Mouse (Mus musculus): ENCODE measurements at regions not wholly inside any gene's neighbourhood (a gene's known extent, or its start where the extent isn't known, plus 50 kb on each side); places are given as distances from the start of the nearest gene placed in this dataset.

DNA sequence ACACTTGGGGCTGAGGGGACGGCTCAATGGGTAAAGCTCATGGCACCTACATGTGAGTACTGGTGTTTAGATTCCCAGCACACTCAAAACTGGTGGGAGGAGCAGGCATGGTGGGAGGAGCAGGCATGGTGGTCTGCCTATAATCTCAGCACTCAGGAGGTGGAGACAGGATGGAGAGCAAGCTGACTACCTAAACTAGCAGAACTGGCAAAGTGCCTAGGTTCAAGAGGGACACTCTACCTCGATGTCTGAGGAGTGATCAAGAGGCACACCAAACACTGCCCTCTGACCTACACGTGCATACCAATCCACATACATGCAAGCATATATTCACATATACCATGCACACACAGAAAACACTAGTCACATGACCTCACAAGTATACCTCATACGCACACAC is 150.7 kb upstream of the Klf14 start:
- DNase-seq, result no peak

DNA sequence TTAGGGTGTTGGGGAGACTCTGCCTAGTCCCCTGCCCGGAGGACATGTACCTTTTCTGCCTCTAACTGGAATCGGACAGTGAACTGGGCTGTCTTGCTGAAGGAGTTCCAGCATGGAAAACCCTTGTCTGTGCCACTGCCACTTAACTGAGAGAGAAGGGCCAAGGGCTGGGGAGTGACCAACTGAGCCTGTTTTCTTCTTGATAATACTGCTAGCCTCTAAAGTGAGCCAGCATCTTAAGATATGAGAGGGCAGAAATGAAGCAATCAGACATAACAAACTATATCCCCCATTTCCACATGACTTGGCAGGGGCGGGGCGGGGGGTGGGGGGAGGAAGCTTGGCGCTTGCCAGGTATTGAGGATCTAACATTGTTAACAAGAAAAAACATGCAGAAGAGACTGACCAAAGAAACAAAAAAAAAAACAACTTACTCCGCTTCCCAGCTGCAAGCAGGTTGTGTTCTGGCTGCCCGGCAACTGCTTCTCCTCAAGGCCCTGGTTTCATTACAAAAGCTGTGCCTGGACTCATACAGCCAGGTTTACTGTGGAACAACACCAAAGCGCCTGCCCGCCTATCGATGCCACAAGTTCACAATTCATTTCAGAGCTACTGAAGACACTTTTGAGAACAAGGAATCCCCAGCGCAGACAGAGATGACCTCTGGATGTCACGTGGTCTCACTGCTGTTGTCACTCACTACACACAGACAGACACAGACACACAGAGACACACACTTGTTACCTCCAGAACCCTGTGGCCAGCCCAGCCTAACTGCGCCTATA is 153.6 kb upstream of the Klf14 start:
- DNase-seq, result no peak

DNA sequence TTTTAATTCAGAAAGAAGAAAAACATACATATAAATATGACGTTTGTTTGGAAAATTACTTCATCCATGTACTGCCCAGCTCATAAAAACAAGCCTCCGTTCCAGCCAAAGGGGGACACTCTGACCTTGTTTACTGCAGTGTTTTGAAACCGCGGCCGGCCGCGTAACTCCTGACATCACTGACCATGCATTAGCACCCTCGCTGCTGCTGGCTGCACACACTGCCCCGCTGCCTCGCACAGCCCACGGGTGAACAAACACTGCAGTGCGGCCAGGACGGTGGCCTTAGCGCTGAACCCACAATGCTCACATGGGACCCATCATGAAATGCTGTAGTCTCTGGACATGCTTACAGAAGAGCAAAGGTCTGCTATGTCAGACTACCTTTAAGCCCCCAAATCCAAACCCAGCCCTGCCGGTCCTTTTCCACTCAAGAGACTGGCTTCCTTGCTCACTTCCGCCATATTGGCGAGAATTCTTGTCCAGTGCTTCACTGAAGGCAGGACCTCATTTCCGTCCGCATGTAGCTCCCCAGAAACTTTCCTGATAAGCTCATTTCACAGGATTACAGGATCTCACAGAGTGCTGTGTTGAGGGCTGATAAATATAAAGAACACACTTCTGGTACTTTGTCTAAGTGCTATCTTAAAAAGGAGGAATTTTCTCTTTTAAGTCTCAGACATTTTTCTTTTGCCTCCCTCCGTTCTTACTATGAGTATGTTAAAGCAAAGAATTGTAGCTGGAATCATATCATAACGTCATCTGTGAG is 154.9 kb upstream of the Klf14 start:
- no peak for DNase-seq

DNA sequence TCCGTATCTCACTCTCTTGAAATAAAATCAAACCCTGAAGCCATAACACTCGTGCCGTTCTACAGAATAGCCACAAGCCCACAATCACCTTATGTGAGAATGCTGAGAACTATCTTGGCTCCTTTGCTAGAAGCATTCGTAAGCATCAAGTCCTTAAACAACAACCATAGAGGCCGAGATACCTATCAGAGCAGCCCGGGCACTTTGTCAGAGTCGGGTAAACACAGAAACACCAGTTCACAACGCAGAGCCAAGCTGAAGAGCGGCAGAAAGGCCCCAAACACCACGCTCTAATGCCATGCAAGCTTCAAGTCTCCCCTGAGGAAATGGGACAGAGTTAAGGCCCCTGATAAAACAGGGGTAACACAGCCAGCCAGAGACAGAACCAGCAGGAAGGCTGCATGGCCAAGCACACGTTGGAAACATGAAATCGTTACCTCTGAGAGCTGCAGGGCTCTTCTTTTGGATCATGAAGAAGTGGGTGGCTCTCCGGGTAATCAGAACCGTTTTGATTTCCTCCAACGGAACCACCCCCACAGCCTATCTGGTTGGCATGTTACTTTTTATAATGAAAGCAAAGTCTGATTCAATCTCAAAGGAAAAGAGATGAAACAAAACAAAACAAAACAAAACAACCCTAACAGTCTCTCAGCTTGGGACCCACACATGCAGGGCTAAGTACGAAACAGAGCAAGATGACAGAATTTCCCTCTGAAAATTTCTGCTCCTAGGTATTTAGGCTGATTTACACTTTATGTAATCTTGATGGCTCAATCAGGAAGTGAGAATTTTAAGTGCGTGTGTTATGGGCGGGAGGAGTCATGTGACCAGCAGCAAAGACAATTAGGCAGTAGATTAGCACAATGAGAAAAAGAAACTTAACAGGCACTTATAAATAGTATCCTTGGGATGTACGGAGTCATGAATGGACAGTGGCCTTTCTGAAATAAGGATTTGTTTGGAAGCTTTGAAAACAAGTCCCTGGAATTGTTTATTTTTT is 155.8 kb upstream of the Klf14 start:
- no peak for DNase-seq

DNA sequence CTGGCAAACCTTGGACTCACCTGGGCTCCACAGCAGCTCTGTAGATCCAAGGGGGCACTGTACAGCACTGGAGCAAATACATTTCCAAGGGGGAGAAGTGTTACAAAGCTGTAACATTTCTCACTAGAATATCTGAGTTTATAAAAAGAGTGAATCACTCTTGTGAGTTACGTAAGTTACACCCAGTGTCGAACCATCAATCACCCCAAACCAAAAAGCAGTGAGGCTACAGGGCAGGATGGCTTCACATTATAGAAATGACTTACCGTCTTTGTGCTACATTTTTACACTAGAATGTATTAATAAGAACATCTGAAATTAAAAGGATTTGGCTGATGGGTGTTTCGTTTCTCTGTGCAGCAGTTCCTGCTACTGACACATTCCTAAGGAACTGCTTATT is 156.7 kb upstream of the Klf14 start:
- DNase-seq, result no peak

DNA sequence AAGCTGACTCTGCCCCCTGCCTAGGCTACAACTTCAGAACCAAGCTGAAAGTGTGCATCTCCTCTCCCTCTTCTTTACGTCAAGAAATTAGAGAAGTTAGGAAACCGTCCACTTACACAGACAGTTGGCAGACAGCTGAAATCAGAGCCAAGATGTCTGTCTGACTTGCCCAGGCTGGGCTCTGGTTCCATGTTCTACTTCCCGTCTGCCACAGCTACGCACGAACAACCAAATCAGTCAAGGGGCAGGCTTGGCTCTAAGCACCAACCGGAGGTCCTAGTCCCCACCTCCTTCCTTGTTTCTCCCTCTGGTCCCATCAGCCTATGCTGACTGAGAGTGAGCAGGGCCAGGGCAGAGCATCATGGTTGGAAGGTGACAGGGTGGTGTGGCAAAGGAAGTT is 157.5 kb upstream of the Klf14 start:
- DNase-seq, result no peak

DNA sequence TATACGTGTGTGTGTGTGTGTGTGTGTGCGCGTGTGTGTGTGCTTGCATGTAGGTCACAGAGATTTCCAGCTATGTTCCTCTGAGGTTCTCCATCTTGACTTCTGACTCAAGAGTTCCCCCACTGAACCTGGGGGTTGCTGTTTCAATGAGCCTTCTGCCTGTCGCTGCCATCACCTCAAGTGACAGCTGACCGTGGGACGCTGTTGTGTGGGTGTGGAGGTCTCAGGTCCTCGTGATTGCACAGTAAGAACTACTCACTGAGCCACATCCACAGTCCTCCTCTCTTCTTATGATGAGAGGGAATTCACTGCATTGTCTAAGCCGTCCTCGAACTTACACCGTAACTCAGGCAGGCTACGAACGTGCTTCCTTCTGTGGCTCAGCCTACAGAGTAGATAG is 158.8 kb upstream of the Klf14 start:
- DNase-seq, result no peak

DNA sequence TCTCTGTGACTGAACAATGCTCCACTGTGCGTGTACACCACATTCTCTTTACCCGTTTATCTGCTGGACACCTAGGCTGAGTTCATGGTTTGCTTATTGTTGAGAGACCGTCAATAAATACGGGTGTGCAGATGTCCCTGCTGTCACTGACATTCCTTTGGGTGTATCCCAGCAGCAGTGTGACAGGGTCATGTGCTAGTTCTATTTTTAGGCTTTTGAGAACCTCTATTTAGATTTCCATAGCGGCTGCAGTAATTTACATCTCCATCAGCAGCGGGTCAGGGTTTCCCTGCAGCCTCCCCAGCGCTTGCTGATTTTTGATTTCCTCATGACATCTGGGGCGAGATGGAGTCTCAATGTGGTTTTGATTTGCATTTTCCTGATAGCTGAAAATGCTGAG is 162.1 kb upstream of the Klf14 start:
- no peak for DNase-seq

DNA sequence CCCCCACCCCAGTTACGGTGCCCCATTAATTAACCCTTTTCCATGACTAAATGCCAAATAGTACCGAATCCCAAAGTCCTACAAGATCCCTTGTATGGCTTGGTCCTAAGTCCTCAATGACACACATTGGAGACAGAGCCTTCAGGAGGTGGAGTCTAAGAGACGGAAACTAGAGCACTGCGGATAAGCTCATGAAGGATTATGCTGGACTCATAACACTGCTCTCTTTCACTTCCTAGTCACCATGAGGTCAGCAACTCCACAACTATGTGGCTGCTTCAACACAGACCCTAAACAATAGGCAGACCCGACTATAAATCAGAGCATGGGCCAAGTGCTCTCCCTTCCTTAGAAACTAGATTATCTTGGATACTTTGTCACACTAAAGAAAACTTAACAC is 164.0 kb upstream of the Klf14 start:
- no peak for DNase-seq

DNA sequence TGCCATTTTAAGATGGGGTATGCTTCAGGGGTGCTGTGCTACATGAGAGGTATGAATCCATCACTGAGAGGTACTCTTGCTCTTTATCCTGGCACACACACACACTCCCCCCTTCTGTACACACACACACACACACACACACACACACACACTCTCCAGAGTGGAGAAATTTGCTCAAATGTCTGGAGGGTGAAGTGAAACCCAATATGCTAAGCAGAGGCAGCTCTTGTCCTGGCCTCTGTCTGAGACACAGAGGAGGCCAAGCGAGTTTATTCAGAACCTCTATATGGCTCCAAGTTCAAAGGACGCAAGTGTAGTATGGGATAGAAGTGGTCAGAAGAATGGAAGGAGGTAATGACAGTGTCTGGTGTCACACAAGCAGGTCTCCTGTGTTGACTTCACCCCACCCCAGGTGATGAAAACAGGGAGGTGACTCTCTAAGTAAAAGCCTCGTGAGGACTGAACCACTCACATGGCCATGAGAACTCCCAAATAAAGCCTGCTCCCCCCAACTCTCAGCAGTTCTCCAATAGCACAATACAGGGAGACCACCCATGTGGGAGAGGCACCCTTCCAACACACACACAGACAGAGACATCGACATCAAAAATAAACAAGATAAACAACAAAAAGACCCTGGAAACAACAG is 164.6 kb upstream of the Klf14 start:
- no peak for DNase-seq

DNA sequence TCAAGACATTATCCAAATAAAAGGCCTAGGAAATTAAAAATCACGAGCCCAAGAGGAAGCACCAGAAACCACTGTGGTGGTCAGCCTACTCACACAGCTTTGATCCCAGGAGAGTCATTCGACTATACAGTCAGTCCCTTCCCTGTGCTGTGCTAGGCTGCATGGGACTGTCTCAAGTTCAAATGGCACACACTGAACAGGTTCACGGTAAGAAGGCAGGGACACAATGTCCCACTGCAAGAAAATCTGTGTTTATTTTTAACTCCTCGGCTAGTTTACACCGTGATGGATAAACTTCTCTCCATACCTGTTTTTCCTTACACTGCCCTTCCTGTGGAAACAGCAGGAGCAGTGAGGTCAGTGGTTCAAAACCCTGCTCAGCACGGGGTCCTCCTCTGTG is 165.2 kb upstream of the Klf14 start:
- no peak for DNase-seq

DNA sequence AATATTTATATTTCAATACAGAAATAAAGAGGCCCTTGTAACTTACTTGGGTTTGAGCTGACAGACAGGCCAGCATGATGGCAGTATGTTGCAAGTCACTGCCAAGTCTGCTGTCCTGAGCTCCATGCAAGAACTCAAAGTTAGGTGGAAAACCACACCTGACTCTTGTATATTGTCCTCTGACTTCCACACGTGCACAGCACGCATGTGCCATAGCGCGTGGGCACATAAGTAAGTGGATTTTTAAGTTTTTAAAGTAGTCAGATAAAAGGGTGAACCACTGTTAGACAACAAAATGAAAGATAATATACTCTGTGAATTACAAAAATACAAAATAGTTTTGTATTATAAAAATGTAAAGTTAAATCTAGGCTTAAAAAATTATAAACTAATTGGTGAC is 166.0 kb upstream of the Klf14 start:
- DNase-seq, result no peak

DNA sequence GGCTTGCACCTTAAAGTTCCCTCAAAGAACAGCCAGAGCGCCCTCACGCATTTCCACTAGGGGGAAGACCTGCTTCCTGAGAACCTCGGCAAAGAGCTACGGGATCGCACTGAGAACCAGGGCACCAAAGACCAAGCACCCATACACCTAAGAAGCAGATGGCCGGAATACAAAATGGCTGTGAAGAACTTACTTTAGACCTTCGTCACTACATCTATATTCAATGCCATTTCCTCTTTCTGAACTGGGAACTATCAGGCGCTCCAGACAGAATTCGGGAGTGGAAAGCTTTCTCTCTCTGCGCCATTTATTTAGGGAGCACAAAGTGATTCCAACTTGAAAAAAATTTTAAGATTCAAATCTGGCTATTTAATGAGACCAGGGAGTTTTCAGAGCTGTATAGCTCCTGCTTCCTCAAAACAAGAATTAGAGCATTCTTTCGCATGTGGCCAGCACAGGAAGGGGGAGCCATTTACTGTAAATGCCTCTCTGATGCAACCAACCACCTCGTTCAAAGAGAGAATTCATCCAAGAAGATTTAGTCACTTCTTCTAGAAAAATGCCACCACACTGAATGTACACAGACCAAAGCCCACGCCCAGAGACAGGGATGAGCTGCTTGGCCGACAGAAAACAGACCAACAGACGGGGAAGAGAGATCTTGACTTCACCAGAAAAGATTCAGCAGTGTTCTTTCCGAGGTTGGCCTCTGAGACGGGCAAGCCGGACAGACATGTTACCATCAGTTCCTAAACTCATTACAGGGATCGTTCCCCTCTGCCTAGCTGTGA is 166.6 kb upstream of the Klf14 start:
- DNase-seq, result no peak

DNA sequence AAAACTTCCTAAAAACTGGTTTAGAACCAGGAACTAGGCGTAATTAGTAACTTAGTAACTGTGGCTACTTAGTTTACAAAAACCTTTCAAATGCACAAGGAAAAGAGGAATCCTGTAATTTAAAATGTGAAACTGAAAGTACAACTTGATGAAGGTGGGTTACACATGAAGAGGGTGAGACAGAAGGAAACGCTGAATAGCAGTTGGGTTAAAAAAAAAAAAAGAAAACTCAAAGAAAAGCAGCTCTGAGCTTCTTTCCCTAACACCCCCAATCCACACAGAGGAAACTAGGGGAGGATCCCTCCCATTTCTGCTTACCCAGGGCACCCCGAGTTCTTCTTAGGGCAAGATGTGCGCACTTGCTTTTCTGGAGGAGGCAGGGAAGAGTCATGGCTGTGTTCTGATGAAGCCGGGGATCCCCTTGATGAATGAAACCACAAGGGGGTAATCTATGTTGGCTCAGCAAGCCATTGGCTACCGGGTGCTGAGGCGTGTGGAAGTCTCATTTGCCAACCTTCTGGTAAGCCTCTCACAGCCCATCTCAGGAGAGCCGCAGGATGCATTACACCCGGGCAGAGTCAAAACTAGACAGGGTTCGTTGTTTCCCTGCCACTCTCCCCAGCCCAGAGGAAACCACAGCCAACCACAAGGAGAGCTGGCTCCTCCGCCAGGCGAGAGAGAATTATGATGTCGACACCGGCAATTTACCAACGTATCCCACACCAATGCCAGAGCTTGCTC is 167.4 kb upstream of the Klf14 start:
- no peak for DNase-seq

DNA sequence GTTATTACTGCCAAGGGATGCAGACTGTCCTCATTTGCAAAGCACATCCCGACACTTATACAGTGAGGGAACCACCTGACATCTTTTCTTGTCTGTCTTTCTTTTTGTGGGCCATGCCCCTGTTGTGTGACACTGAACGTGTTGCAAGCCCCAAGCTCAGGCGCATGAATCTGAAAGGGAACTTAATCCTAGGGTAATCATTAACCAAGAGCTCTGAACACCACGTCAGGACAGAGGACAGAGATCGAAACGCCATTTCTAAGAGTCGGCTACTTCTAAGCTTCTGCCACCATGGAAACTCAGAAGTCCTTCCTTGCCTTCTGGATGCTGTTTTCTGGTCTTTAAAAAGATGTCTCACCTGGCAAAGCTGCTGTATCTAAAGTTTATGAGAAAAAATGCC is 170.3 kb upstream of the Klf14 start:
- no peak for DNase-seq

DNA sequence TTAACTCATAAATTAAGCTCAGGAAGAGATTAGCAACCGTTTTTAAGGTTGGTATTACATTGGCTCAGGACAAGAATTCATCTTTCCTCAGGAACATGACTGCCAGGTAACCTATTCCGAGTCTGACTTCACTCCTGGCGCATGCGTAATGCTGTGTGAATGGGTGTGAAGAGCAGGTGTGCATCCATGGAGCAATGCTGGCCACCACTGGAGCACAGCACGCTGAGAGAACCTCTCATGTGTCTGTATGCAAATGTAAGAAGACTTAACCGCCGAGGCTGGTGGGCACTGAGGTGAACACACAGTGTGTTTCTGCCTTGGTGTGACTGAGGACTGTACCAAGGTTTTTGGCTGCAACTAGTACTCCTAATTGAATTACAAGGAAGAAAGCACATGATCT is 171.1 kb upstream of the Klf14 start:
- DNase-seq, result no peak

DNA sequence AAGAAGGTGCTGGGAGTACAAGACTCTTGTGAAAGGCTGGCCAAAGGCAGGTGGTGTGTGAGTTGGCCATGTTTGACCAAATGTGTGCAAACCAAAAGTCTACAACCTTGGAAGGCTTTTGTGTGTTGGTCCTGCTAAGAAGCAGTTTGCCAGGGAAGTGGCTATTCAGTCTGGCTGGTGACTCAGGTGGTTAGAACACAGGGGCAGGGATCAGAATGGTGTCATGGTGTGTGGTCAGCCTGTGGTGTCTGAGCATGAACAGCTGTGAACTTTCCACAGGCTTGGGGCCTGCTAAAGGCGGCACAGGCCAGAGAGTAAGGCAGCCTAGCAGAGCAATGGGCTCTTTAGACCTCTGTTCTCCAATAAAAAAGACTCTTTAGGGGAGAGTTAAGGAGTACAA is 171.6 kb upstream of the Klf14 start:
- no peak for DNase-seq

DNA sequence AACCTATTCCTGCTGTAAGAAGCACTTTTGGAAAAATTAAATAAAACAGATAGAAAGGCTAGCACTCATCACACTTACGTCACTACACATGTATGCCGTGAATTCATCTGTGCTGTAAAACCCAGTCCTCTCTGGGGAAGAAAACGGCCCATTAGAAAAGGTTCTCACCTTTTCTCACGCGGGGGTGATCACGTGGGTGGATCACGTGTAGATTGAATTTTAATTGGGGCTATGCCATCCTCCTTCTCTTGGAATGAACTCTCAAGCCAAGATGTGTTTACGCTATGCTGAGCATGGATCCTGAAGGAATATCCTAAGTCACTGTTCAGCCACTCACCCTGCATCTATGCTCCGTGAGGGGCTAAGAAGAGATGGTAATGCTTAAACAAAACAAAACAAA is 172.8 kb upstream of the Klf14 start:
- no peak for DNase-seq

DNA sequence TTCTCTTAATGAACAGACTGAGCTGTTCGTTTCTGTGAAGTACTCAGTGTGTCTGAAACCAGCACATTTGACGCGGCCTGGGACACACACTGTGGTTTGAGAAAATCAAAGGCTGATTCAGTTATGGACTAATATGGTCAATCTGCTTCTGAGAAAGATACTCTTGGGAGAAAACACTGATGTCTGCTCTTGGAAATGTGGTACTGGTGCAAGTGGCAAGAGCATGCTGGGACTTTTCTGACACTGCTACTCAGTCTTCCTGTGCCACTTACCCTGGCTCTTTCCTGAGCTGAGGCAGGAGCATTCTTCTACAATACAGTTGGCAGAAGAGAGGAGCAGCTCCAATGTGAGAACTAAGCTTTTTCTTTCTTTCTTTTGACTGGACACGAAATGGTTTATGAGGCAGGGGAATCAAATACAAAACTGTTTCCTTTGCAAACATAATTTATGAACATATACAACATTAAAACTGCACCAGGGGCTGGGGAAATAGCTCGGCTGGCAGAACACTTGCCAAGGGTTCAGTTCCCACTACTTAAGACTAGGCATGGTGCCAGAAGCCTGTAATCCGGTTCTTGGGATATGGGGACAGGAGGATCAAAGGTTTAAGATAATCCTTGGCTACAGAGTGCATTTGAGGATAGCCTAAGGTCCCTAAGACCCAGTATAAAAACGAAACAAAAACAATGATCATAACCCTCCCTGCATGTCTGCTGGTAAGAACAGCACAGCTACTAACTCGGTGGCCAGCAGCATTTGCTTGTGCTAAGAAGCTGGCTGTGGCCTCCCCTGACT is 173.7 kb upstream of the Klf14 start:
- DNase-seq, result no peak

All from cerebellum, adult 9-11 months (tissue).